Mouse (Mus musculus) C2C12 (cell line): Measurements from ENCODE around the gene Rbfox2. TPM values are rescaled to one million over a fixed set of nuclear protein-coding genes. Genes with fewer than 3 reads are reported as not detected.

Experiments
- H3K27me3 ChIP-seq: one replicate; pipeline ENCODE4 v1.6.1; 2011; ENCODE audit not compliant: control insufficient read depth, insufficient read depth, insufficient read length
- H3K36me3 ChIP-seq: one replicate; pipeline ENCODE4 v1.6.1; 2011; ENCODE audit not compliant: control insufficient read depth, insufficient read depth
- H3K4me3 ChIP-seq: one replicate; pipeline ENCODE4 v1.5.1; 2011; ENCODE audit warnings: mild to moderate bottlenecking, control low read depth; ENCODE audit not compliant: poor library complexity, insufficient read depth, severe bottlenecking
- H3K79me2 ChIP-seq: one replicate; pipeline ENCODE4 v1.6.1; 2011; ENCODE audit not compliant: control insufficient read depth, insufficient read depth
- H3K79me3 ChIP-seq: one replicate; pipeline ENCODE4 v1.6.1; 2011; ENCODE audit warnings: low read depth, control low read depth
- H3ac ChIP-seq: one replicate; pipeline ENCODE3; 2011; ENCODE audit warnings: low read depth; ENCODE audit not compliant: control insufficient read depth, insufficient read length
- CEBPB ChIP-seq: IDR thresholded peaks from one replicate; pipeline ENCODE4 v1.6.1; 2011; ENCODE audit warnings: low read depth, mild to moderate bottlenecking, control low read depth, moderate library complexity
- CTCF ChIP-seq: IDR thresholded peaks from one replicate; pipeline ENCODE4 v1.5.1; 2011; ENCODE audit not compliant: control insufficient read depth, insufficient read depth, insufficient read length
- FOSL1 ChIP-seq: IDR thresholded peaks from one replicate; pipeline ENCODE4 v1.8.0; 2011; ENCODE audit warnings: mild to moderate bottlenecking, low read length; ENCODE audit not compliant: poor library complexity, insufficient read depth, severe bottlenecking
- MAX ChIP-seq: IDR thresholded peaks from one replicate; pipeline ENCODE4 v1.6.1; 2011; ENCODE audit warnings: mild to moderate bottlenecking, control low read depth
- MYOD1 ChIP-seq: IDR thresholded peaks from one replicate; pipeline ENCODE4 v1.6.1; 2011; ENCODE audit warnings: low read depth; ENCODE audit not compliant: control insufficient read depth, insufficient read length
- MYOG ChIP-seq: IDR thresholded peaks from one replicate; pipeline ENCODE4 v1.6.1; 2011; ENCODE audit not compliant: control insufficient read depth, insufficient read length; ENCODE audit errors: extremely low read depth
- USF1 ChIP-seq: IDR thresholded peaks from one replicate; pipeline ENCODE4 v1.6.1; 2011; ENCODE audit warnings: low read depth, mild to moderate bottlenecking, control low read depth, moderate library complexity
- polyA plus RNA-seq: library from polyadenylated mRNA; unstranded; fragments of >200 nt; fragmentation: generic; extraction: Trizol; gene quantifications from one replicate; pipeline ENCODE4 v1.2.1, GENCODE M21; 2012; ENCODE audit warnings: missing spikeins

Gene Rbfox2
- polyA plus RNA-seq, 1 experiment: 72.3 TPM

- no peak overlapping the region for H3ac ChIP-seq
- TF ChIP-seq MYOD1: no peak
- TF ChIP-seq CTCF: no peak
- TF ChIP-seq MYOG: no peak
- no peak for TF ChIP-seq FOSL1
- TF ChIP-seq CEBPB: no peak
- no peak for TF ChIP-seq MAX
- no peak for TF ChIP-seq USF1
- peaks cover 25% of the 10 kb centered on the region for H3K79me3 ChIP-seq
- H3K36me3 ChIP-seq: no peaks in the 10 kb centered on the region
- no peaks in the 10 kb centered on the region for H3K27me3 ChIP-seq
- no peak overlapping the region for H3K4me3 ChIP-seq
- H3K79me2 ChIP-seq: peaks cover 66% of the 10 kb centered on the region
These were observed 86.0 kb downstream of the Rbfox2 start for GRCm38 (mm10) chr15:77220833-77221232.

- peaks cover 64% of the 10 kb centered on the region for H3K79me2 ChIP-seq
- H3K27me3 ChIP-seq: no peaks in the 10 kb centered on the region
- no peak overlapping the region for H3K4me3 ChIP-seq
- peaks cover 24% of the 10 kb centered on the region for H3K79me3 ChIP-seq
- H3ac ChIP-seq: no peak overlapping the region
- TF ChIP-seq FOSL1 (no peak), MAX (peak; percentile 36), MYOD1 (no peak), CTCF (peak; percentile 79), MYOG (no peak), CEBPB (peak; percentile 46), USF1 (no peak)
- H3K36me3 ChIP-seq: no peaks in the 10 kb centered on the region
These were observed 86.7 kb downstream of the Rbfox2 start for GRCm38 (mm10) chr15:77220137-77220536.

- Histone ChIP-seq H3K79me2 (peaks cover 58% of the 10 kb centered on the region), H3K27me3 (no peaks in the 10 kb centered on the region)
- TF ChIP-seq MAX (no peak), CTCF (no peak), MYOD1 (no peak), FOSL1 (no peak), USF1 (no peak), MYOG (no peak), CEBPB (no peak)
These were observed 87.2 kb downstream of the Rbfox2 start for GRCm38 (mm10) chr15:77219571-77219970.

GRCm38 (mm10) chr15:77218007-77218406 is 88.8 kb downstream of the Rbfox2 start:
- Histone ChIP-seq H3ac (no peak overlapping the region), H3K4me3 (no peak overlapping the region), H3K27me3 (no peaks in the 10 kb centered on the region), H3K79me3 (peaks cover 24% of the 10 kb centered on the region), H3K36me3 (no peaks in the 10 kb centered on the region), H3K79me2 (peaks cover 60% of the 10 kb centered on the region)
- TF ChIP-seq CEBPB: no peak
- no peak for TF ChIP-seq MYOG
- no peak for TF ChIP-seq CTCF
- TF ChIP-seq MYOD1: no peak
- no peak for TF ChIP-seq FOSL1
- no peak for TF ChIP-seq USF1
- TF ChIP-seq MAX: no peak

More at GRCm38 (mm10) chr15:77219571-77219970, 87.2 kb downstream of the Rbfox2 start:
- Histone ChIP-seq H3K4me3 (no peak overlapping the region), H3K79me3 (peaks cover 24% of the 10 kb centered on the region), H3ac (peak overlapping the region; percentile 3), H3K36me3 (no peaks in the 10 kb centered on the region)

- no peaks in the 10 kb centered on the region for H3K36me3 ChIP-seq
- TF ChIP-seq MYOD1 (no peak), FOSL1 (no peak), MYOG (no peak), MAX (no peak), CEBPB (no peak), CTCF (no peak), USF1 (no peak)
- no peak overlapping the region for H3ac ChIP-seq
- peaks cover 28% of the 10 kb centered on the region for H3K79me3 ChIP-seq
- no peak overlapping the region for H3K4me3 ChIP-seq
- peaks cover 65% of the 10 kb centered on the region for H3K79me2 ChIP-seq
- no peaks in the 10 kb centered on the region for H3K27me3 ChIP-seq
These were observed 89.3 kb downstream of the Rbfox2 start for GRCm38 (mm10) chr15:77217523-77217922.

GRCm38 (mm10) chr15:77216704-77217103 is 90.1 kb downstream of the Rbfox2 start:
- Histone ChIP-seq H3ac (no peak overlapping the region), H3K4me3 (no peak overlapping the region), H3K36me3 (no peaks in the 10 kb centered on the region), H3K27me3 (no peaks in the 10 kb centered on the region), H3K79me3 (peaks cover 28% of the 10 kb centered on the region), H3K79me2 (peaks cover 69% of the 10 kb centered on the region)
- no peak for TF ChIP-seq CEBPB
- no peak for TF ChIP-seq FOSL1
- no peak for TF ChIP-seq CTCF
- TF ChIP-seq MAX: no peak
- no peak for TF ChIP-seq MYOD1
- no peak for TF ChIP-seq USF1
- no peak for TF ChIP-seq MYOG
